Mouse (Mus musculus) olfactory bulb, adult 2 months (tissue): ENCODE measurements around the gene Mpped1. TPM values are rescaled to one million over a fixed set of nuclear protein-coding genes. Genes with fewer than 3 reads are reported as not detected.
A peak's percentile ranks its signal among the peaks of the same experiment; 100 is the strongest.

Source experiments
- H3K27ac ChIP-seq: fragments of 200-500 bp; 2 replicates; pipeline ENCODE4 v1.5.1; 2012; ENCODE audit warnings: low read depth, low read length; ENCODE audit not compliant: insufficient read depth
- H3K4me1 ChIP-seq: fragments of 200-500 bp; 2 replicates; pipeline ENCODE4 v1.6.1; 2012; ENCODE audit warnings: low read length; ENCODE audit not compliant: control insufficient read depth, insufficient read depth
- H3K4me3 ChIP-seq: fragments of 200-500 bp; 2 replicates; pipeline ENCODE4 v1.5.1; 2012; ENCODE audit warnings: mild to moderate bottlenecking, low read depth, low read length, moderate library complexity; ENCODE audit not compliant: insufficient read depth
- CTCF ChIP-seq: fragments of 200-500 bp; IDR thresholded peaks from 2 replicates; pipeline ENCODE4 v1.5.1; 2012; ENCODE audit warnings: low read depth, mild to moderate bottlenecking, low read length, moderate library complexity; ENCODE audit not compliant: insufficient read depth
- POLR2A ChIP-seq: fragments of 200-500 bp; IDR thresholded peaks from 2 replicates; pipeline ENCODE4 v1.6.1; 2012; ENCODE audit warnings: mild to moderate bottlenecking, low read depth, low read length, moderate library complexity; ENCODE audit not compliant: insufficient read depth
- WGBS: fragments of 180-500 bp; shearing (Covaris S2); methylation state at CpG from one replicate; pipeline ENCODE4 v1.1.7; 2018; 5-methylcytosine and 5-hydroxymethylcytosine counted together
- polyA plus RNA-seq: library from polyadenylated mRNA; stranded (reverse); fragments of >200 nt; gene quantifications from 2 replicates; pipeline ENCODE4 v1.2.4, GENCODE M21; 2012; ENCODE audit warnings: low replicate concordance; ENCODE audit not compliant: missing spikeins, insufficient read depth, insufficient read length

Mpped1 gene
- polyA plus RNA-seq, 1 experiment = not detected

GRCm38 (mm10) chr15:83828011-83828410 lies 48.7 kb downstream of the Mpped1 start:
- WGBS = 66% methylated on average over 8 of the region's 8 CpGs
- TF ChIP-seq CTCF = no peak
- TF ChIP-seq POLR2A = no peak

GRCm38 (mm10) chr15:83829226-83829625 lies 50.0 kb downstream of the Mpped1 start:
- Histone ChIP-seq H3K4me3 (no peak overlapping the region), H3K4me1 (peaks cover 14% of the 10 kb centered on the region), H3K27ac (no peak overlapping the region)
- WGBS = 42% methylated on average over 13 of the region's 13 CpGs
- TF ChIP-seq CTCF (no peak), POLR2A (no peak)

More at GRCm38 (mm10) chr15:83828011-83828410, 48.7 kb downstream of the Mpped1 start:
- H3K4me3 ChIP-seq = no peak overlapping the region
- peaks cover 14% of the 10 kb centered on the region for H3K4me1 ChIP-seq
- no peak overlapping the region for H3K27ac ChIP-seq

GRCm38 (mm10) chr15:83832265-83832664 lies 53.0 kb downstream of the Mpped1 start:
- 30% methylated on average over 6 of the region's 6 CpGs for WGBS
- H3K27ac ChIP-seq = no peak overlapping the region
- peaks cover 16% of the 10 kb centered on the region for H3K4me1 ChIP-seq
- H3K4me3 ChIP-seq = no peak overlapping the region
- TF ChIP-seq POLR2A (no peak), CTCF (no peak)

GRCm38 (mm10) chr15:83840950-83841719 lies 61.9 kb downstream of the Mpped1 start:
- 77% methylated on average over 10 of the region's 10 CpGs for WGBS
- TF ChIP-seq POLR2A = no peak
- no peak for TF ChIP-seq CTCF
- Histone ChIP-seq H3K4me3 (no peak overlapping the region), H3K4me1 (peaks cover 25% of the 10 kb centered on the region), H3K27ac (no peak overlapping the region)

GRCm38 (mm10) chr15:83842419-83842818 lies 63.2 kb downstream of the Mpped1 start:
- Histone ChIP-seq H3K4me3 (no peak overlapping the region), H3K4me1 (peaks cover 32% of the 10 kb centered on the region), H3K27ac (no peak overlapping the region)
- WGBS = 68% methylated on average over 12 of the region's 12 CpGs
- TF ChIP-seq POLR2A = no peak
- no peak for TF ChIP-seq CTCF

GRCm38 (mm10) chr15:83842915-83843789 lies 63.9 kb downstream of the Mpped1 start:
- TF ChIP-seq CTCF (no peak), POLR2A (0 out of 2 replicates have a peak, but pooled peaks have one; percentile 13)
- H3K4me3 ChIP-seq = no peak overlapping the region
- WGBS = 49% methylated on average over 22 of the region's 22 CpGs
- peaks cover 37% of the 10 kb centered on the region for H3K4me1 ChIP-seq
- H3K27ac ChIP-seq = no peak overlapping the region

GRCm38 (mm10) chr15:83845734-83846133 lies 66.5 kb downstream of the Mpped1 start:
- no peak overlapping the region for H3K27ac ChIP-seq
- H3K4me1 ChIP-seq = peaks cover 42% of the 10 kb centered on the region
- TF ChIP-seq POLR2A = no peak
- TF ChIP-seq CTCF = no peak
- WGBS = 45% methylated on average over 11 of the region's 11 CpGs
- H3K4me3 ChIP-seq = no peak overlapping the region

- H3K27ac ChIP-seq = no peak overlapping the region
- peaks cover 42% of the 10 kb centered on the region for H3K4me1 ChIP-seq
- TF ChIP-seq CTCF (no peak), POLR2A (no peak)
- H3K4me3 ChIP-seq = no peak overlapping the region
- 66% methylated on average over 8 of the region's 8 CpGs for WGBS
These were observed 67.3 kb downstream of the Mpped1 start for GRCm38 (mm10) chr15:83846592-83846991.

- peaks cover 39% of the 10 kb centered on the region for H3K4me1 ChIP-seq
- no peak overlapping the region for H3K4me3 ChIP-seq
- WGBS = 54% methylated on average over 4 of the region's 4 CpGs
- no peak for TF ChIP-seq CTCF
- TF ChIP-seq POLR2A = no peak
- H3K27ac ChIP-seq = no peak overlapping the region
These were observed 68.2 kb downstream of the Mpped1 start for GRCm38 (mm10) chr15:83847512-83847911.
